Mouse (Mus musculus) liver, embryonic 15.5 days (tissue): ENCODE data around the gene Gm10310. TPM values are rescaled to one million over a fixed set of nuclear protein-coding genes. Genes with fewer than 3 reads are reported as not detected.
"Not testable (repeated sequence)": the region's sequence is repeated elsewhere in the genome, so short reads cannot be mapped to it uniquely, and the experiment has no call there.

ENCODE experiments used
- ATAC-seq: fragments of 200-750 bp; cut with Nextera tagmentation; 2 replicates; pipeline ENCODE4 v1.8.0; 2017; ENCODE audit warnings: moderate number of reproducible peaks, mild to moderate bottlenecking, moderate library complexity; ENCODE audit not compliant: insufficient read depth
- H3K27ac ChIP-seq: fragments of 300-500 bp; sonication (generic); replicated peaks from 2 replicates; pipeline ENCODE4 v1.5.1; 2015; ENCODE audit warnings: mild to moderate bottlenecking, inconsistent platforms
- H3K27me3 ChIP-seq: fragments of 300-500 bp; sonication (generic); 2 replicates; pipeline ENCODE4 v1.6.1; 2015; ENCODE audit warnings: mild to moderate bottlenecking, inconsistent platforms
- H3K36me3 ChIP-seq: fragments of 300-500 bp; sonication (generic); replicated peaks from 2 replicates; pipeline ENCODE4 v1.6.1; 2015; ENCODE audit warnings: moderate library complexity, mild to moderate bottlenecking, inconsistent platforms
- H3K4me1 ChIP-seq: fragments of 300-500 bp; sonication (generic); replicated peaks from 2 replicates; pipeline ENCODE4 v1.6.1; 2015; ENCODE audit warnings: inconsistent platforms
- H3K4me2 ChIP-seq: fragments of 300-500 bp; sonication (generic); 2 replicates; pipeline ENCODE4 v1.6.1; 2015; ENCODE audit warnings: moderate library complexity, mild to moderate bottlenecking, inconsistent platforms
- H3K4me3 ChIP-seq: fragments of 300-500 bp; sonication (generic); replicated peaks from 2 replicates; pipeline ENCODE4 v1.5.1; 2015; ENCODE audit warnings: mild to moderate bottlenecking, inconsistent platforms
- H3K9ac ChIP-seq: fragments of 300-500 bp; sonication (generic); 2 replicates; pipeline ENCODE4 v1.6.1; 2015; ENCODE audit warnings: moderate library complexity, mild to moderate bottlenecking, inconsistent platforms
- H3K9me3 ChIP-seq: fragments of 300-500 bp; sonication (generic); replicated peaks from 2 replicates; pipeline ENCODE4 v1.6.1; 2016; ENCODE audit warnings: inconsistent platforms
- WGBS: fragments of 180-500 bp; shearing (Covaris S2); methylation state at CpG from one replicate; pipeline ENCODE4 v1.1.7; 2015; ENCODE audit warnings: mixed read lengths; ENCODE audit not compliant: insufficient replicate concordance; 5-methylcytosine and 5-hydroxymethylcytosine counted together
- polyA plus RNA-seq: library from polyadenylated mRNA; unstranded; fragments of >200 nt; fragmentation: Nextera tagmentation; extraction: Ambion mirVana; gene quantifications from 2 replicates; pipeline ENCODE4 v1.2.1, GENCODE M21; 2015

Gene Gm10310
- polyA plus RNA-seq: not detected in 2 replicates

DNA sequence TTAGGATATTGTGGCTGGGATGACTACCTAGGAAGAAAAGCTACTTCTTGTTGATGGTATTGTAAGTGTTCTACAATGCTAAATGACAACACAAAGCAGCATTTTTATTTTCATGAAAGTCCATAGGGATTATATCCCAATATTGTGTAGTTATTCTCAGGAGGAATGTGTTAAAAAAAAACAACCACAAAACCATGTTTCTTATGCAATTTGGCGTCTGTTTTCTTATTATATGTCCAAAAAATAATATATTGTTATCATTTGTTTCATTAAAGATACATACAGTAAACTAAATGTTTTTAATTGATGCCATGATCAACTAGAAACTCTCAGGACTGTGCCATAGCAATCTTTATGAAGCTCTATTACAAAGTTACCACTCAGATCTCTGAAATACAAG, at the start of gene Gm10310:
Gm10310 (minus strand) TSS at position 101 of the 400 bp plus-strand sequence.
- ATAC-seq, H3K4me3 ChIP-seq, H3K27ac ChIP-seq, H3K4me1 ChIP-seq, H3K4me2 ChIP-seq, H3K9me3 ChIP-seq, H3K9ac ChIP-seq, H3K36me3 ChIP-seq, H3K27me3 ChIP-seq: not testable (repeated sequence)
- WGBS: no CpG with 5 or more reads among the region's 1 CpGs

GRCm38 (mm10) chr10:130030048-130030447, 45.2 kb upstream of the Gm10310 start, which contains the start of gene Olfr821:
Gene Olfr821 (plus strand): TSS chr10:130030348.
- Histone ChIP-seq H3K4me1 (no peaks in the 10 kb centered on the region), H3K27ac (no peak within 1 kb of the TSS), H3K4me2 (no peak within 1 kb of the TSS), H3K27me3 (no peaks in the 10 kb centered on the region), H3K36me3 (no peaks in the 10 kb centered on the region), H3K9me3 (no peaks in the 10 kb centered on the region), H3K4me3 (no peak within 1 kb of the TSS), H3K9ac (no peak within 1 kb of the TSS)
- ATAC-seq: no peak

DNA sequence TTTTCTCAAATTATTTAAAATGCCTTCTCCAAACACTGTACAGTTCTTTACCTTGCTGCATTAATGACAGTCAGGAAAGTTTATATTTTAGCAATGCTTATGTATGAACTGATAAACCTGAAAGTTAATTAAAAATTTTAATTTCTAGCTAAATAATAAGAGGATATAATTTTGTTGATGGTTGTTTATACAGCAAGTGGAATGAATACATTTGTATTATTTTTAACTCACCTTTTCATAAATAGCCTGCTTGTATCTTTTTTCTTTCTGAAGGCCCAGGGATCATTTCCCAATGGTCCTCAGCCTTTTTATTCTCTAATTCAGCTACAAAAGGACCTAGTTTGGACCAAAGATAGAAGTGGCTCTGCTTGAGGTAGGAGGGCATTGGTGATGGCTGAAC, 27.5 kb upstream of the Gm10310 start, which contains the start of gene Olfr820:
Olfr820 (plus strand) TSS at position 301 of the 400 bp plus-strand sequence.
- no peak for ATAC-seq
- Histone ChIP-seq H3K4me1 (no peaks in the 10 kb centered on the region), H3K9ac (no peak within 1 kb of the TSS), H3K4me2 (no peak within 1 kb of the TSS), H3K36me3 (no peaks in the 10 kb centered on the region), H3K27ac (no peak within 1 kb of the TSS), H3K27me3 (no peaks in the 10 kb centered on the region), H3K4me3 (no peak within 1 kb of the TSS), H3K9me3 (no peaks in the 10 kb centered on the region)

DNA sequence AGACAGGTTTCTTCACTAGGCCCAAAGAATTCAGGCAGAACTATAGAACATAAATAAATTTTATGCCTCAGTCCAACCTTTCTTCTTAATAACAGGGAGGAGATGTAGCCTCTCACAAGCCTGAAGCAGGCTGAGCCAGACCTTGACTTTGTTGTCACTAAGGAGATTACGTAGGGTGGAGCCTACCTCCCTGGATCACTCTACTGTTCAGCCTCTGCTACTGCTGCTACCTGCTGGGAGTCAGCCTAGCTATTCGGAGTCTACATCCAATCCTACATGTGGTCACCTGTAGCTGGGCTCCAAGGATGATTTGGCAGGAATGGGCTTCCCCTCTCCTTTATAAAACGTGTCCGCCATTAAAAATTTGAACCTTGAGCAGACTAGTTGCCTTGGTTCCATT, 20.5 kb upstream of the Gm10310 start:
- WGBS: 71% methylated on average over 4 of the region's 4 CpGs

DNA sequence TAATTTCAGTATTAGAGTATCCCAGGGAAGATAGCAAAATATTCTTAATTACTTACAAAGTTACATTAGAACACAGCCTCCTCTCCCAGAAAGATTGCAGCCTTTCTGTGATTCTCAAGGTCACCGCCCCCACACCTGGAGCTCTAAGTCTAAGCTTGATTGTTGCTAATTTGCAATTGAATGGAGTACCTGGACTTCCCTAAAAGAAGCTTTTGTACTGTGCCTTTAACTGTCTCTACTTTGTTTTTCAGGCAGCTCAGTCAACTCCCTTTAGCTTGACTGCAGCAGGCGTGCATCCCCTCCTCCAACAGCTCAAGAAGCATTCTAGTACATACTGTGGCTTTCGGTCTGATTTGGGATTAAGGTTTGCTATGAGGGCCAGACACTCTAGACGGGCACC, 19.2 kb upstream of the Gm10310 start:
- not testable (repeated sequence) for H3K4me1 ChIP-seq, ATAC-seq
- WGBS: 60% methylated on average over 4 of the region's 4 CpGs

More for the DNA sequence above, 20.5 kb upstream of the Gm10310 start:
- not testable (repeated sequence) for H3K4me2 ChIP-seq, H3K9ac ChIP-seq, H3K27ac ChIP-seq, H3K27me3 ChIP-seq, ATAC-seq, H3K36me3 ChIP-seq, H3K4me3 ChIP-seq, H3K4me1 ChIP-seq, H3K9me3 ChIP-seq

GRCm38 (mm10) chr10:129981867-129982266, 3.0 kb downstream of the Gm10310 start:
- H3K36me3 ChIP-seq, ATAC-seq: not testable (repeated sequence)
- WGBS: no CpG with 5 or more reads among the region's 3 CpGs

More for the DNA sequence above, 19.2 kb upstream of the Gm10310 start:
- H3K4me2 ChIP-seq, H3K27ac ChIP-seq, H3K9me3 ChIP-seq, H3K4me3 ChIP-seq, H3K27me3 ChIP-seq, H3K9ac ChIP-seq, H3K36me3 ChIP-seq: not testable (repeated sequence)

DNA sequence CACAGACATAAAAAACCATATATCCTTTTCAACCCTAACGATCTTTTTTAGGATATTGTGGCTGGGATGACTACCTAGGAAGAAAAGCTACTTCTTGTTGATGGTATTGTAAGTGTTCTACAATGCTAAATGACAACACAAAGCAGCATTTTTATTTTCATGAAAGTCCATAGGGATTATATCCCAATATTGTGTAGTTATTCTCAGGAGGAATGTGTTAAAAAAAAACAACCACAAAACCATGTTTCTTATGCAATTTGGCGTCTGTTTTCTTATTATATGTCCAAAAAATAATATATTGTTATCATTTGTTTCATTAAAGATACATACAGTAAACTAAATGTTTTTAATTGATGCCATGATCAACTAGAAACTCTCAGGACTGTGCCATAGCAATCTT, 8.8 kb downstream of the Gm10310 start, which contains the start of gene Olfr247:
Olfr247 (minus strand) TSS at position 101 of the 400 bp plus-strand sequence.
- H3K27ac ChIP-seq, H3K36me3 ChIP-seq, H3K9me3 ChIP-seq, H3K4me3 ChIP-seq, H3K4me2 ChIP-seq, ATAC-seq, H3K9ac ChIP-seq, H3K27me3 ChIP-seq, H3K4me1 ChIP-seq: not testable (repeated sequence)
- no CpG with 5 or more reads among the region's 2 CpGs for WGBS

More at GRCm38 (mm10) chr10:129981867-129982266, 3.0 kb downstream of the Gm10310 start:
- H3K4me2 ChIP-seq, H3K27ac ChIP-seq, H3K9ac ChIP-seq, H3K4me3 ChIP-seq, H3K9me3 ChIP-seq, H3K4me1 ChIP-seq, H3K27me3 ChIP-seq: not testable (repeated sequence)

- WGBS: no CpG with 5 or more reads among the region's 3 CpGs
- H3K9me3 ChIP-seq, H3K27ac ChIP-seq, H3K4me1 ChIP-seq, H3K4me3 ChIP-seq, H3K36me3 ChIP-seq, H3K4me2 ChIP-seq, ATAC-seq, H3K27me3 ChIP-seq, H3K9ac ChIP-seq: not testable (repeated sequence)
Measured at GRCm38 (mm10) chr10:129972994-129973393, 11.9 kb downstream of the Gm10310 start.

DNA sequence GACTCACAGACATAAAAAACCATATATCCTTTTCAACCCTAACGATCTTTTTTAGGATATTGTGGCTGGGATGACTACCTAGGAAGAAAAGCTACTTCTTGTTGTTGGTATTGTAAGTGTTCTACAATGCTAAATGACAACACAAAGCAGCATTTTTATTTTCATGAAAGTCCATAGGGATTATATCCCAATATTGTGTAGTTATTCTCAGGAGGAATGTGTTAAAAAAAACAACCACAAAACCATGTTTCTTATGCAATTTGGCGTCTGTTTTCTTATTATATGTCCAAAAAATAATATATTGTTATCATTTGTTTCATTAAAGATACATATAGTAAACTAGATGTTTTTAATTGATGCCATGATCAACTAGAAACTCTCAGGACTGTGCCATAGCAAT, 17.7 kb downstream of the Gm10310 start, which contains the start of gene Olfr819:
Olfr819 (minus strand) TSS at position 101 of the 400 bp plus-strand sequence.
- 50% methylated on average over 2 of the region's 2 CpGs for WGBS
- H3K27ac ChIP-seq, H3K4me1 ChIP-seq, H3K27me3 ChIP-seq, H3K36me3 ChIP-seq, ATAC-seq, H3K9ac ChIP-seq, H3K9me3 ChIP-seq, H3K4me3 ChIP-seq, H3K4me2 ChIP-seq: not testable (repeated sequence)

GRCm38 (mm10) chr10:129966232-129966631, 18.6 kb downstream of the Gm10310 start:
- H3K9me3 ChIP-seq, H3K36me3 ChIP-seq, H3K27me3 ChIP-seq, H3K9ac ChIP-seq, ATAC-seq, H3K4me2 ChIP-seq, H3K27ac ChIP-seq, H3K4me1 ChIP-seq, H3K4me3 ChIP-seq: not testable (repeated sequence)
- WGBS: 78% methylated on average over 2 of the region's 3 CpGs

DNA sequence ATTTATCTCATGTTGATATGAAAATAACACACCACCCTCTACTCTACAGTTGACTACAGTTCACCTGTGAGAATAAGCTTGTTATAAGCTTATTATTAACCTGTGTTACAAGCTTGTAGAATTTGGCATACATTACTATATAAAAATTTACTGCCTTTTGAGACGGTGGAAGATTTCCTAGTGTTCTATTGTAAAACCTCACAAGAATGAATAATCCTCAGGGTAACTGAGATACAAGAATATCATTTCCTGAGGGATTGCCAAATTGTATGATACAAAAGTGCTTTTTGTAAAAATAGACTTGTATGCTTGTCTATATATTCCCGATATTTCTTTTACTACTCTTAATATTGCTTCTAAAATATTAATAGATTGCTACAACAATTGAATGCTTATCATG, 35.9 kb downstream of the Gm10310 start, which contains the start of gene Olfr818:
Olfr818 (minus strand) TSS at position 101 of the 400 bp plus-strand sequence.
- no peak for ATAC-seq
- Histone ChIP-seq H3K9ac (no peak within 1 kb of the TSS), H3K4me3 (no peak within 1 kb of the TSS), H3K9me3 (no peaks in the 10 kb centered on the region), H3K36me3 (no peaks in the 10 kb centered on the region), H3K4me1 (no peaks in the 10 kb centered on the region), H3K27ac (no peak within 1 kb of the TSS), H3K4me2 (no peak within 1 kb of the TSS), H3K27me3 (no peaks in the 10 kb centered on the region)
- 68% methylated on average over 2 of the region's 2 CpGs for WGBS
